Mouse (Mus musculus) liver, postnatal 0 days (tissue): Measurements from ENCODE around the gene Ccr8.

Experiments used
- CTCF ChIP-seq: sonication (generic); IDR thresholded peaks from 2 replicates; pipeline ENCODE4 v1.5.1; 2016; ENCODE audit warnings: antibody characterized with exemption, low read depth
- EP300 ChIP-seq: IDR thresholded peaks from 2 replicates; pipeline ENCODE4 v1.6.1; 2016; ENCODE audit warnings: antibody characterized with exemption, low read depth, mild to moderate bottlenecking

DNA sequence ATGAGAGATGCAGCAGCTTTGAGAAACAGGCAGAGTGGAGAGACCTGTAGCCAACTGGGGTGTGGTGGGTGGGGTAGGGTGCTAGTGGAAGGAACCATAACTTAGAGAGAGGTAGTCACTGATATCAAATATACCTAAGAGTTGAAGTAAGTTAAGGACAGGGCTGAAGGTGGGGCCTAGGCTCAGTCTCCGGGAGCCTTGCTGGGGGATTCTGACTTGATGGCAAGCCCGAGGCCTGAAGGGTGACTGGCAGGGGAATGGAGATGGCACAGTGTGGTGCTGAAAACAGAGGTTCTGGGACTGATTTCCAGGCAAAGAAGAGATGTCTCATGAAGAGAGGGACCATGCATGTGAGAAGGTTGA is 22.9 kb downstream of the Ccr8 start:
- TF ChIP-seq CTCF: no peak
- 0 out of 2 replicates have a peak, but pooled peaks have one; percentile 22 for TF ChIP-seq EP300
